Mouse (Mus musculus): ENCODE data around the gene Tmco1.
"Not testable (repeated sequence)": the region's sequence is repeated elsewhere in the genome, so short reads cannot be mapped to it uniquely, and the experiment has no call there.

The Tmco1 gene

DNA sequence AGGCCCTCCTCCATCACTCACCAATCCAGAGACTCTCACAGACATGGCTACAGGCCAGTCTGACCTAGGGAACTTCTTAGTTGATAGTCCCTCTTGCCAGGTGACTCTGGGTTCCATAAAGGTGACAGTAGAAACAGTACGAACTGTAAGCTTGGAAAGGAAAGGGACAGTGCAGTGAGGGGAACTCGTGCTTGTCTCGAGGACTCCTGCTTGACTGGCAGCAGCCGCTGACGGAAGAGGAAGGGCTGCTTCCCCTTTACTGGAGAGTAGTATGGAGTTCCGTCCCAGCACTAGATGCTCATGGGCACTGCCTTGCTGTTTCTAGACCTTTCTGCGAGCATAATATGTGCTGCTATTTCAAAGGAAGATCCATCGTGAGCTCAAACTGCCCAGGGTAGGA is 22.9 kb downstream of the Tmco1 start:
- DNase-seq (ENCODE audit: low read depth, low spot score), result no peak

GRCm38 (mm10) chr1:167336398-167336797 is 28.2 kb downstream of the Tmco1 start:
- no peak for DNase-seq (ENCODE audit: low read depth, low spot score)

DNA sequence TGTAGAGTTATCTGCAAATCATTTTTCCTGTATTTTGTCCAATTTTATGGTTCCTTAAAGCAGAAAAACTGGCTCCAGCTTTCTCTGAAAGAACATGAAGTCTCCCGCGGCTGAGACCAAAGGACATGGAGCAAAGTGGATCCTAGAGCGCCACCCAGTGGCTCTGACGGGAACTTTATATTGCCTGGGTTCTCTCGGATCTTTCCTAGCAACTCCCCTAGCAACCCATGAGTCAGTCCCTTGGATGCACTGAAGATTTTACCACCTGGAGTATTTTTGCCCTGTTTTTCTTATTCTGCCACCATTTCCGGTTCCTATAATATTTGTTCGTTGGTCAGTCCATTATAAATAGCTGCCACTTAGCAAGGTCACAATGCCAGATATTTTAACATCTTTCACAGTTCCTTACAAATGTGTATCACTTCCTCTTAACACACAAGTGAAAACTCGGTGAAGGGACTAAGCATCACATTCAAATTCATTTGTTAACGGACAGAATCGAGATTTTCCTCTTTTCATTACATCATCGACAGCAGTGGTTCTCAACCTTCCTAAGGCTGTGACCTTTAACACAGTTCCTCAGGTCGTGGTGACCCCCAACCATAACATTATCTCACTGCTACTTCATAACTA is 29.4 kb downstream of the Tmco1 start:
- peak; percentile 58 for DNase-seq (ENCODE audit: low read depth, low spot score)

DNA sequence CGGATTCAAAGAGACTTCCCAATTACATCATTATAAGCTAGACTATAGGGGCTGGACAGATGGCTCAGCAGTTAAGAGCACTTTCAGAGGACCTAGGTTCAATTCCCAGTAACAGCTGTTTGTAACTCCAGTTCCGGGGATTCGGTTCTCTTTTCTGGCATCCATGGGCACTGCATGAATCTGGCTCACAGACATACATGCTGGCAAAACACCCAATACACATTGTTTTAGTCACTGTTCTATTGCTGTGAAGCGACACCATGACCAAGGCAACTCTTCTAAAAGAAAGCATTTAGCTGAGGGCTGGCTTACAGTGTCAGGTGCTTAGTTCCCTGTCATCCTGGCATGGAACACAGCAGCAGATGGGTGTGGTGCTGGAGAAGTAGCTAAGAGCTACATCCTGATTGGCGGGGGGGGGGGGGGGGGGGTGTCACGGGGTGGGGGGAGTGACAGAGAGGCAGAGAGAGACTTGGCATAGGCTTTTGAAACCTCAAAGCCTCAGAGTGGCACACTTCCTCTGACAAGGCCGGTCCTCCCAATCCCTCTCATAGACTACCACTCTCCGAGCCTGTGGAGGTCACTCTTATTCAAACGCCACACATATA is 31.1 kb downstream of the Tmco1 start:
- DNase-seq (ENCODE audit: low read depth, low spot score), result no peak

- DNase-seq (ENCODE audit: low read depth, low spot score), result no peak
Measured at GRCm38 (mm10) chr1:167340111-167340787, 32.1 kb downstream of the Tmco1 start.

DNA sequence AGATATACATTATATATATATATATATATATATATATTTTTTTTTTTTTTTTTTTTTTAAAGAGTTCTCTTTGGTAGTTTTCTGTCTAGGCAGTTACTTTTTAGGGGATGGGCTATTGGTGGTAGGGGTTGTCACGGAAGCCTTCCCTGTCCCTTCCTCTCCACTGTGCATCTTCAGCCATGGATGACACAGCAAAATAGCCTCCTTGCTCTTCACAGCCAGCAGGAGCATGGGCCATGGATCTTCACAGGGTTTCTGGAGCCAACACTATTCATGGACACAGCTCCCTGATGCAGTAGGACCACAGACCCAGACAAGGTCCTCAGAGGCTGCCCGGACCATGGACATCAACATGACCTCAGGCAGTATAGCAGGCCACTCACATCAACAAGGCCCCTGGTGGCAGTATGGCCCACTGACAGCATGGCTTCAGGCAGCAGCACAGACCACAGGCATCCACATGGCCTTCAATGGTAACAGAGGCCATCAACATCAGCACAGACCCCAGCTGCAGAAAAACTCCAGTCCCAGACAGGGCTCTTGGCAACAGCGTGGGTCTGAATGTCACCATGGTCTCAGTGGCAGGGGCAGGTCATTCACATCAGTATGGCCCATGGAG is 32.8 kb downstream of the Tmco1 start:
- DNase-seq (ENCODE audit: low read depth, low spot score), result no peak

DNA sequence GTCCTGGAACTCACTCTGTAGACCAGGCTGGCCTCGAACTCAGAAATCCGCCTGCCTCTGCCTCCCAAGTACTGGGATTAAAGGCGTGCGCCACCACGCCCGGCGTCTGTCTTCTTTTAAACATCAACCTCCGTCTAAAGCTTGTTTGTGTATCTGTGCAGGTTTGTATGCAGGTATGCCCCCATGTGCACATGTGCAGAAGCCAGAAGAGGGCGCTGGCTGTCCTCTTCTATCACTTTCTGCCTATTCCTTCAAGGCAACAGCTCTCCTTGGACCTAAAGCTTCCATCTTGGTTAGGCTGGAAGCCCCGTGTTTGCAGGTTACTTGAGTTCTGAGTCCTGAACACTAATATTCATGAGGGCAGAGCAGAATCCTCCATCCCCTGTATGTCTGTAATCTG is 34.7 kb downstream of the Tmco1 start:
- DNase-seq (ENCODE audit: low read depth, low spot score), result no peak

- not testable (repeated sequence) for DNase-seq (ENCODE audit: low read depth, low spot score)
Measured at GRCm38 (mm10) chr1:167345994-167346520, 37.9 kb downstream of the Tmco1 start.

- not testable (repeated sequence) for DNase-seq (ENCODE audit: low read depth, low spot score)
Measured at GRCm38 (mm10) chr1:167349206-167349605, 41.0 kb downstream of the Tmco1 start.

DNA sequence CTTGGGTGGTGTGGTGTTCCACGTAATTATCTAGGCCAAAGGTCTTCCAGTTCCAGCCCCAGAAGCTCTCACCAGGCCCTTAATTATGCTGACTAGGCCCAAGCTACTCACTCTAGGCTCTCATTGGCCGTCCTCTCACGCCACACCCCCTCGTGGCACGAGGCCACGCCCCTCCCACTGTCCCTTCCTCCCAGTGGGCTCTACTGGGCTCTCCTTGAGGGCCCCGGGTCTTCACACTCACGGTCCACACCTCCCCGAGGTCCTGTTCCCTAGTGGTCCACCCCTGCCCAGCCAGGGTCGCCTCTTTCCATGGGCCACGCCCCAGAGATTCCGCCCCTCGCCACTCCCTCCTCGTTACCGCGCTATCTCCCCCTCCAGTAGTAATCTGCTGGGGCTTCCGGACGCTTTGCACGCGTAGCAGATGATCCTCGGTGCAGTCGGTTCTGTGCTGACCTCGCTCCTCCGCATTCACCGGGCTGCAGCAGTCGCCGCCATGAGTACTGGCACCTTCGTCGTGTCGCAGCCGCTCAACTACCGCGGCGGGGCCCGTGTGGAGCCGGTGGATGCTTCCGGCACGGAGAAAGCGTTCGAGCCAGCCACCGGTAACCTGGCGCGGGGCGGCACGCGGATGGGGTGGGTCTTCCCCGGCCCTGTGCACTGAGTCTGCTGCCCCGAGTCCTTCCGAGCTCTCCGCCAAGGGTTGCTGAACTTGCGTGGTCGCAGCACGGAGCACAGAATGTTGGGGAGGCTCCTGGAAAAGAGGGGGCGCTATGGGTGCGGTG is 41.8 kb downstream of the Tmco1 start, which contains the start of gene Aldh9a1:
Gene Aldh9a1 (plus strand): TSS at position 177 of the 782 bp plus-strand sequence.
- peak; percentile 75 for DNase-seq (ENCODE audit: low read depth, low spot score)

DNA sequence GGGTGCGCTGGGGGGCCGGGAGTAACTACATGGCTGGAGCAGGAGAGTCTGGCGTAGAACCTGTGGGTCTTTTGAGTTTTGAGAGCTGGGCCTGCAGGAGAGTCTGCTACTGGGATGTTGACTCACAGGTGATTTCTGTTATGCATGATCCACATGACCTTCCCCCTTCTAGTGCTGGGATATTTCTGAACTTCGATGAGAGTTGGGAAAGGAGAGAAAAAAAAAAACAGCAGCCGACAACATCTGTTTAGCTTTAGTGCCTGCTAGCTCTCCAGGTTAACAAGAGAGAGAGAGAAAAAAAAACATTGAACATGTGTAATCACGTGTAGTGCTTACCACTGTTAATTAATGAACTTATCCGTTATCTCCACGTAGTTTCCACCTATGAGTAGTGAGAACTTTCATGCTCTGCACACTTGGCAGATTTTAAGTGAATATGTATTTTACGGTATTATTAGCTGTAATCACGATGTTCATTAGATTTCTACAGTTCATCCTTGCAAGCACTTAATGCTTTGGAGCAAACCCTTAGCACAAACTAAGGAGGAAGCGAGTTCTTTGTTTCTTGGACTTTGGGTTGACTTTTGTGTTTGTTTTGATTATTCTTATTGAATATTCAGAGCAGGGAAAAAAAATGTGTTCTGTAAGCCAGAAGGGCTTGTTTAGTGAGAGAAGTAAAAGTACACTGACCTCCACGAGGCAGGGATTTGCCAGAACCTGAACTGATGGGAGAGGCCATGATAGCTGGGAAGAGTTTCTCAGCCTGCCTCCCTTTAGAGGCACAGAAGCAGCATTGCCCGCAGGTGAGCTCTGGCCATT is 42.6 kb downstream of the Tmco1 start:
- DNase-seq (ENCODE audit: low read depth, low spot score), result no peak

DNA sequence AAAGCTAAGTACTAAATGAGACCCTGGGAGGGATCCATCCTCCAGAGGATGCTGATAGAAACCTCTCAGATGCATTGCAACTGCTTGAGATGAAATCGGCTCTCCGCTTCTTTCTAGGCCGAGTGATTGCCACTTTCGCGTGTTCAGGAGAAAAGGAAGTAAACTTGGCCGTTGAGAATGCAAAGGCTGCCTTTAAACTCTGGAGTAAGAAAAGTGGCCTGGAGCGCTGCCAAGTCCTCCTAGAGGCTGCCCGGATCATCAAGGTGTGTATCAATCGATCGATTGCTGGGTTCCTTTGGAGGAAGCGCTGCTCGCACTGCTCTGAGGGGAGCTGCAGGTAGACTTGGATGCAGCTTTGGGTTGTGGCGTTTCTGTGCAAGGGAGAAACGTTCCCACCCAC is 44.2 kb downstream of the Tmco1 start:
- DNase-seq (ENCODE audit: low read depth, low spot score), result no peak

DNA sequence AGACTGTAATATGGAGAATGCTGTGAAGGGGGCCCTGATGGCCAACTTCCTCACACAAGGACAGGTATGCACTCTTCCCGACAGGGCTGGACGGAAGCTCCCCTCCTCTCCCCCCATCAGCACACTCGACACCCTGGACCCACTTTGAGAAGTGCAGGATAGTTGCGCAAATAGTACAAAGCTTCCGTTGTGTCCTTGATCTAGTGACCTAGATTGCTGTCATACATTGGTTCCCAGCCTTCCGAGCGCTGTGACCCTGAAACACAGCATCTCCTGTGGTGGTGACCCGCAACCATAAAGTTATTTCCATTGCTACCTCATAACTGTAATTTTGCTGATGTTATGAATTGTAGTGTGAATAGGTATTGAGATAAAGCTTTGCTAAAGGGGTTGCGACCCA is 49.2 kb downstream of the Tmco1 start:
- no peak for DNase-seq (ENCODE audit: low read depth, low spot score)

DNA sequence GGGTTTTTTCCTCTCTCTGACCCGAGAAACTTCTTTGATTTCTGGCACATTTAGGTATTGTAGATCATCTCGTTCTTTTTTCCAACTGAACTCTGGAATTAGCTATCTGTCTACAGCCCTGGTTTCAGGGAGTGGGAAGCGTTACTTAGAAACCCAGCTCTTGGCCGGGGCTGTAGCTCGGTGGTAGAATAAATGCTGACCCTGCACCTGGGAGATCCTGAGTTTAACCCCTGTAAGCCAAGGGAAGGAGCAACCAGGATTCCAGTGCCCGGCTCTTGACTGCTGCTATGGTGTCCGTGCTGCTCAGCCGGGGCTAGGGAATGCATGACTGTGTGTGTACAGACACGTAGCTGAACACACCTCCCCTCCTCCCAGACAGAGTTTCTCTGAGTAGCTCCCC is 50.6 kb downstream of the Tmco1 start:
- DNase-seq (ENCODE audit: low read depth, low spot score), result no peak

DNA sequence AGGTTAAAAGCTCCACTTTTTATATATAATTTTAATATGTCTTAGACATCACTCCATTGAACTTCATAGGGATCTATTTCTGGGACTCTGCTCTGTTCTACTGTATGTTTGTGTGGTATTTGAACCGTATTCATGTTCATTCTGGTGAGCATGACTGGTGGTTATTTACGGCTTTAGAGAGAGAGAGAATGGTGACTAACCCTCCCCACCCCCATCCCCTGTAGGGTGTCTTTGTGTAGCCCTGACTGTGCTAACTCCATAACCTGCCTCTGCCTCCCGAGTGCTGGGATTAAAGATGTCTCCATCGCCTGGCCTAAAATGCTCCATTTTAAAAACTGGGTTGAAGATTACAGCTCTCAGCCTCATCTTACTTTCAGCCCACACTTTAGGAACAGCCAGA is 52.1 kb downstream of the Tmco1 start:
- DNase-seq (ENCODE audit: low read depth, low spot score), result no peak

- no peak for DNase-seq (ENCODE audit: low read depth, low spot score)
Measured at GRCm38 (mm10) chr1:167362819-167363218, 54.6 kb downstream of the Tmco1 start.

GRCm38 (mm10) chr1:167363322-167363721 is 55.1 kb downstream of the Tmco1 start:
- DNase-seq (ENCODE audit: low read depth, low spot score), result no peak

DNA sequence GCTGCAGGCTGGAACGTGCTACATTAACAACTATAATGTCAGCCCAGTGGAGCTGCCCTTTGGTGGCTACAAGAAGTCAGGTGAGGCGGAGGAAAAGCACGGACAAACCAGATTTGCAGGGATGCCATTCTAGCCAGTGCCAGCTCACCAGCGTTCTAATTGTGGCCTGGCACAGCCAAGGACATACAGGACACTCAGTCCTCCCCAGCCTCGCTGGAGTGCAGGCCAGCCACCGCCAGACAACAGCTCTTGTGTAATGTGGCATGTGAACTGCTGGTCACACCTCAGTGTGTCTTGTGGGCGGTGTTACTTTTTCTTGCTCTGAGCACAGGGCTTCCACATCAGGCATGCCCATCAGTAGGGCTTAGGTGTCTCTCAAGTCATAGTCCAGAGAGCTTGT is 57.6 kb downstream of the Tmco1 start:
- no peak for DNase-seq (ENCODE audit: low read depth, low spot score)

DNA sequence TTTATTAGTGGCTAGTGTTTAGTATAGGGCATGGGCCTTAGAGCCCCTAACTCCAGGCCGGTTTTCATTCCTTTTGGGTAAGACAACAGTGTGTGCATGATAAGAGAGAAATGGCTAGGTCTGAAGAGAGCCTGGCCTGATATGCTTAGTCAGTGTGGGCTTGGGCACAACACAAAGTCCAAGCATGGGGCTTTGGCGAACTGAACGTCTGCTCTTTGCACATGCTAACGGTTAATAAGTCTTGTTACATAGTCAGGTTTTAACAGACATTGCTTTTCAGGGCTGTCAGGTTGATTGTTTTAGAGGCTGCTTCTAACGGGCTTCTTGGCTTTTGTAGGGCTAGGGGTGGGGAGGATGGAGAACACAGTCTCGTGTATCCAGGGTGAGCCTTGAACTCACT is 58.4 kb downstream of the Tmco1 start:
- DNase-seq (ENCODE audit: low read depth, low spot score), result no peak

DNA sequence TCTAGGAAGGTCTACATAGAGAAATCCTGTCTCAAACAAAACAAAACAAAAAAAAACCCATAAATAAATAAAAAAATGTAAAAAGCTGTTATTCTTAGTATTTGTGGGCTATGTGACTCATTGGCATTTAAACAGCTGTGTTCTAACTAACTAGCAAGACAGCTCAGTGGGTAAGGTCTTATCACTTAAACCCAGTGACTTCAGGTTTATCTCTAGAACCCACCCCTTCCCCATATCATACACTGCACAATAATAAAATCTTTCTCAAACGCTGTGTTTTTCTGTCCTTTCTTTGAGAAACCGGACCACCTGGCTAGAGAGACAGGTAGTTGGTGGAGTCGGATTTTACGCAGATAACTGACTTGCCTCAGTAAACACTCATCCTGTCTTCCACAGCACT is 59.8 kb downstream of the Tmco1 start:
- no peak for DNase-seq (ENCODE audit: low read depth, low spot score)

- no peak for DNase-seq (ENCODE audit: low read depth, low spot score)
Measured at GRCm38 (mm10) chr1:167368513-167368912, 60.3 kb downstream of the Tmco1 start.
